Mouse (Mus musculus) CD4-positive naive resting alpha-beta T cell, adult 76 days (primary cell): ENCODE data around the gene Bckdha. TPM values are rescaled to one million over a fixed set of nuclear protein-coding genes. Genes with fewer than 3 reads are reported as not detected.

Experiments used
- total RNA-seq: library from RNA; stranded (reverse); gene quantifications from one replicate; pipeline ENCODE4 v1.2.4, GENCODE M21; 2023

Bckdha gene
- 23.9 TPM for total RNA-seq

DNA sequence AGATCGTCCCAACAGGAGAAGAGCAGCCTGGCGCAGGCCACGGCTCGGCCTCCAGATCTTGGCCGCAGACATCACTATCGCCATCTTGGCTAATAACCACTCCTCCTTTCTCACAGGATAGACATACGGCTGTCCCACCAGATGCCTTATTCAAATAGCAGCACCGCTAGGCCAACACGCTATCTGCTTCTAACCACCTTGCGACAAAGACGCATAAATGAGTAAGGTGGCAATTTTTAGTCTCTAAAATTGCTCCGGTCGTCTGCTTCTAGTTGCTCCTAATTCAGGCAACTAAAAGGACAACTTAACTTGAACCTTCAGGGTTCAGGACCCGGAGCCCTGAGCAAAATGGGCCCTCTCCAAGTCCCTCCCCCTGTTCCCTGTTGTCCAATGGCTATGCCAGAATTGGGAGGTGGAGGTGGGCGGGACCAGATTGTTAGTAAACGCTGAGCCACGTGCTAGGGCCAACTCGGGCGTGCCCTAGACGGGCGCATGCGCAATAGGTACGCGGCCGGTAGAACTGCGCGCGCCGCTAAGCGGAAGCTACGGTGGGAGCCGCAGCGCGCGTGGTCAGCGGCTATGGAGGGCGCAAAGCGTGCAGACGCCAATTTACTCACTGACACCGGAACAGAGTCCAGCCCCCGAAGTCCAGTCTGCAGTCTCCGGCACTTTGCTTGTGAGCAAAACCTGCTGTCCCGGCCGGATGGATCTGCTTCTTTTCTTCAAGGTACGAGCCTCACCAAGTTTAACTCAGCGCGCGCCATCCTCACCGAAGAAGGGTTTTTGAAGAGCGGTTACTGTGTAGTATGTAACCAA is at the start of gene Bckdha, which contains the start of gene Exosc5:
Gene Bckdha (minus strand): TSS at position 325 of the 816 bp plus-strand sequence.
Gene Exosc5 (plus strand): TSS at position 508 of the 816 bp plus-strand sequence.

GRCm38 (mm10) chr7:25686680-25687531 is 28.1 kb upstream of the Bckdha start, which contains the start of gene Tgfb1:
TSS of gene Tgfb1 (plus strand) at chr7:25687002.

GRCm38 (mm10) chr7:25680514-25681258 is 21.9 kb upstream of the Bckdha start, which contains the start of gene B9d2:
TSS of gene B9d2 (plus strand) at chr7:25680780.

DNA sequence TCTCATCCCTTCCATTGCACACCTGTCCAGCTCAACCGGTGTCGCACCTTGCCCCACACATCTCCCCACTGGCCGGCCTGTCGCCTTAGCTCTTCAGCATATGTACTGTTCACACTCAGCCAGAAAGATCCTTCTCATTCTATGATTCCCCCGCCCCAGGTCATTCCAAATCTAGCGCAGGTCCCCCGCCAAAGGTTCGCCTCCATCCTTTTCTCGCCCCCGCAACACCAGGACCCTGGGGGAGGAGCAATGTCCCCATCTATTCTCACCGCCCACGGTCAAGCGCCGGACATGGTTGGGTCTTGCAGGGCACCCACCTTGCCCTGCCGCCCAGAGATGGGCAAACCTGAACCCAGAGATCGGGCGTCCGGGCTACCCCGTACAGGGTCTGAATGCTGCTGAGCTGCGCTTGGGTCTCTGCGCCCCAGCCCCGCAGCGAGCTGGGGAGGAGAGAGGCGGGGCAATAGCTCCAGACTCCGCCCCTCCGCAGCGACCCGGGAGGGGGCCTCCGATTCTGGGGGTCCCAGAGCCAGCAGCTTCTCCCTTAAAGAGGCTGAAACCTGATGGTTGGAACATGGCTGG is 16.0 kb upstream of the Bckdha start, which contains the start of gene Tmem91:
Gene Tmem91 (minus strand): TSS at position 448 of the 582 bp plus-strand sequence.

GRCm38 (mm10) chr7:25626509-25627430 is 32.0 kb downstream of the Bckdha start, which contains the start of gene B3gnt8:
TSS of gene B3gnt8 (plus strand) at chr7:25626654.

GRCm38 (mm10) chr7:25618865-25619721 is 39.7 kb downstream of the Bckdha start, which contains the start of gene Dmac2:
TSS of gene Dmac2 (plus strand) at chr7:25619414.

GRCm38 (mm10) chr7:25615706-25616011 is 43.1 kb downstream of the Bckdha start, which contains the start of gene Erich4:
TSS of gene Erich4 (minus strand) at chr7:25615892.

Other genes with a start within 250 kb of the Bckdha start
- not detected for gene Cxcl17, start 246.1 kb downstream of the Bckdha start, total RNA-seq
- gene Ceacam1, start 181.4 kb downstream of the Bckdha start, total RNA-seq: 4.2 TPM
- gene Ceacam2, start 119.1 kb downstream of the Bckdha start, total RNA-seq: 0.29 TPM
- not detected for gene Erich4, start 43.1 kb downstream of the Bckdha start, total RNA-seq
- 77.8 TPM for gene Dmac2, start 39.6 kb downstream of the Bckdha start, total RNA-seq
- 1.6 TPM for gene B3gnt8, start 32.3 kb downstream of the Bckdha start, total RNA-seq
- 52.9 TPM for gene Exosc5, start 183 bp upstream of the Bckdha start, total RNA-seq
- not detected for gene Tmem91, start 16.2 kb upstream of the Bckdha start, total RNA-seq
- gene B9d2, start 21.8 kb upstream of the Bckdha start, total RNA-seq: 27.3 TPM
- 175 TPM for gene Tgfb1, start 28.0 kb upstream of the Bckdha start, total RNA-seq
- gene Ccdc97, start 60.1 kb upstream of the Bckdha start, total RNA-seq: 99.0 TPM
- 210 TPM for gene Hnrnpul1, start 95.8 kb upstream of the Bckdha start, total RNA-seq
- 7.5 TPM for gene Axl, start 129.7 kb upstream of the Bckdha start, total RNA-seq
- gene Cyp2s1, start 157.9 kb upstream of the Bckdha start, total RNA-seq: 10.3 TPM
- gene Cyp2b10, start 238.6 kb upstream of the Bckdha start, total RNA-seq: not detected